Comparison of ENCODE assay signal across 12 mouse cellular contexts in genomic region chr12:103393528-103393927, GRCm38 (mm10). TPM values are rescaled to one million over a fixed set of nuclear protein-coding genes. Genes with fewer than 3 reads are reported as not detected.
DNase-seq lines count a peak whose midpoint lies in the region; ATAC-seq and TF ChIP-seq lines count a peak whose summit lies in the region.
"Had no signal": no experiment of that assay in that cellular context is flagged by ENCODE, and none has a peak within 500 bp of the region (broad histone marks: within the 10 kb centered on the region; RNA-seq: fewer than 3 reads in every experiment).

No protein-coding gene starts in this region.

- H3K36me3 ChIP-seq in testis, adult 2 months (ENCODE audit: control insufficient read depth, insufficient read depth, low read length), result no peaks in the 10 kb centered on the region
- H3K36me3 ChIP-seq in liver, embryonic 13.5 days, result peaks cover 38% of the 10 kb centered on the region
- H3K36me3 ChIP-seq: hindbrain, embryonic 12.5 days; limb, embryonic 12.5 days had no signal

- no peaks in the 10 kb centered on the region for H3K27me3 ChIP-seq in testis, adult 2 months (ENCODE audit: control insufficient read depth, insufficient read depth, low read length)
- H3K27me3 ChIP-seq in liver, embryonic 13.5 days, result no peaks in the 10 kb centered on the region
- H3K27me3 ChIP-seq: hindbrain, embryonic 12.5 days; limb, embryonic 12.5 days had no signal

- no peak overlapping the region for H3K27ac ChIP-seq in testis, adult 2 months (ENCODE audit: control insufficient read depth, insufficient read depth, low read depth, low read length)
- peak overlapping the region; percentile 99 for H3K27ac ChIP-seq in liver, embryonic 13.5 days
- H3K27ac ChIP-seq: hindbrain, embryonic 12.5 days; limb, embryonic 12.5 days had no signal

- H3K9me3 ChIP-seq in liver, embryonic 13.5 days (replicated peaks), result no peaks in the 10 kb centered on the region
- H3K9me3 ChIP-seq: hindbrain, embryonic 12.5 days; limb, embryonic 12.5 days had no signal

- TF ChIP-seq CTCF in testis, adult 2 months (IDR thresholded peaks at IDR 0.05; ENCODE audit: control insufficient read depth, insufficient read depth, insufficient replicate concordance, low read depth, low read length), result no peak

- peak; percentile 91 for ATAC-seq in liver, embryonic 13.5 days (ENCODE audit: low read depth)

- peak overlapping the region; percentile 27; the same call in 1 of the 2 replicates for H3K4me3 ChIP-seq in testis, adult 2 months (ENCODE audit: control insufficient read depth, low read depth, low read length)
- H3K4me3 ChIP-seq in liver, embryonic 13.5 days (replicated peaks), result peak overlapping the region; percentile 48
- H3K4me3 ChIP-seq: hindbrain, embryonic 12.5 days; limb, embryonic 12.5 days had no signal

- peak overlapping the region; percentile 82 for H3K4me2 ChIP-seq in liver, embryonic 13.5 days
- H3K4me2 ChIP-seq: hindbrain, embryonic 12.5 days; limb, embryonic 12.5 days had no signal

- peak overlapping the region; percentile 81 for H3K9ac ChIP-seq in liver, embryonic 13.5 days
- H3K9ac ChIP-seq: hindbrain, embryonic 12.5 days; limb, embryonic 12.5 days had no signal

- peaks cover 4% of the 10 kb centered on the region; the same call in 1 of the 2 replicates for H3K4me1 ChIP-seq in testis, adult 2 months (ENCODE audit: control insufficient read depth, insufficient read depth, low read length)
- H3K4me1 ChIP-seq in liver, embryonic 13.5 days (replicated peaks), result peaks cover 87% of the 10 kb centered on the region

- WGBS in liver, embryonic 13.5 days (ENCODE audit: insufficient replicate concordance), result 4% methylated on average over 6 of the region's 6 CpGs

- DNase-seq in embryo, embryonic 10 days (ENCODE audit: low spot score), result peak; percentile 23
- no peak for DNase-seq in embryo, embryonic 10.5 days (ENCODE audit: low spot score)
- DNase-seq in testis, postnatal 10 days (ENCODE audit: low spot score), result no peak
- DNase-seq in liver, embryonic 13.5 days, result peak; percentile 85
- no peak for DNase-seq in layer of hippocampus, postnatal 36 days
- no peak for DNase-seq in thymus, postnatal 14 days
- no peak for DNase-seq in B cell, adult 2 months
- DNase-seq: kidney, adult 9 months; lung, postnatal 14 days had no signal

- TF ChIP-seq POLR2A in testis, adult 2 months (IDR thresholded peaks at IDR 0.05; ENCODE audit: control insufficient read depth, low read depth, low read length), result no peak

RNA-seq across cellular contexts. Expression of gene Otub2, which starts 5.0 kb away (rescaled TPM):
- polyA plus RNA-seq in testis, adult 2 months (2012; rRNA removed), result 261 and 268 TPM in 2 replicates
- polyA plus RNA-seq in liver, embryonic 13.5 days (2015; fragmentation: Nextera tagmentation; extraction: Ambion mirVana), result 20.8 and 23.1 TPM in 2 replicates
- 10 to 100 TPM; 49.7 to 53.9 TPM for total RNA-seq in layer of hippocampus, postnatal 36 days (2021)

RNA-seq across cellular contexts. Expression of gene 9330161L09Rik, which starts 14.1 kb away (rescaled TPM):
- 0.28 and 0.52 TPM in 2 replicates for polyA plus RNA-seq in testis, adult 2 months (2012; rRNA removed)
- polyA plus RNA-seq in liver, embryonic 13.5 days (2015; fragmentation: Nextera tagmentation; extraction: Ambion mirVana), result not detected in 2 replicates
- 1 to 10 TPM; 2.5 to 3.3 TPM for total RNA-seq in layer of hippocampus, postnatal 36 days (2021)

RNA-seq across cellular contexts. Expression of gene Ddx24, which starts 32.1 kb away (rescaled TPM):
- polyA plus RNA-seq in testis, adult 2 months (2012; rRNA removed), result 47.3 and 49.4 TPM in 2 replicates
- 81.9 and 86.0 TPM in 2 replicates for polyA plus RNA-seq in liver, embryonic 13.5 days (2015; fragmentation: Nextera tagmentation; extraction: Ambion mirVana)
- 100 to 1,000 TPM; 213 to 224 TPM for total RNA-seq in layer of hippocampus, postnatal 36 days (2021)

RNA-seq across cellular contexts. Expression of gene Asb2, which starts 37.7 kb away (rescaled TPM):
- polyA plus RNA-seq in testis, adult 2 months (2012; rRNA removed), result 3.6 and 5.1 TPM in 2 replicates
- 2.4 and 2.6 TPM in 2 replicates for polyA plus RNA-seq in liver, embryonic 13.5 days (2015; fragmentation: Nextera tagmentation; extraction: Ambion mirVana)
- total RNA-seq in layer of hippocampus, postnatal 36 days (2021), result 1 to 10 TPM; 1.6 to 1.7 TPM

RNA-seq across cellular contexts. Expression of gene Ifi27, which starts 40.5 kb away (rescaled TPM):
- polyA plus RNA-seq in testis, adult 2 months (2012; rRNA removed), result 52.1 and 53.0 TPM in 2 replicates
- polyA plus RNA-seq in liver, embryonic 13.5 days (2015; fragmentation: Nextera tagmentation; extraction: Ambion mirVana), result 15.6 and 15.9 TPM in 2 replicates
- 10 to 100 TPM; 90.9 to 99.0 TPM for total RNA-seq in layer of hippocampus, postnatal 36 days (2021)

Comparison
In these comparisons a context has a peak if more than half of its experiments do, and no peak if none do; other contexts are left out.
1. DNase-seq: peak in embryo, embryonic 10 days (single experiment) and liver, embryonic 13.5 days (single experiment); none in embryo, embryonic 10.5 days (single experiment), testis, postnatal 10 days (single experiment), layer of hippocampus, postnatal 36 days (0 of 2), thymus, postnatal 14 days (single experiment) and B cell, adult 2 months (0 of 2).
2. RNA of gene Otub2, which starts 5.0 kb away (polyA plus RNA-seq): 261 to 268 TPM in testis, adult 2 months; 20.8 to 23.1 TPM in liver, embryonic 13.5 days; every median in the first group is over 10 times any median in the second.